Mouse (Mus musculus) liver, embryonic 16.5 days (tissue): ENCODE measurements around the gene Kifc3. TPM values are rescaled to one million over a fixed set of nuclear protein-coding genes. Genes with fewer than 3 reads are reported as not detected.
"Not testable (repeated sequence)": the region's sequence is repeated elsewhere in the genome, so short reads cannot be mapped to it uniquely, and the experiment has no call there.

Experiments used
- ATAC-seq: fragments of 200-750 bp; cut with Nextera tagmentation; 2 replicates; pipeline ENCODE4 v1.8.0; 2017; ENCODE audit warnings: low read depth, mild to moderate bottlenecking, moderate number of reproducible peaks, moderate library complexity
- H3K27ac ChIP-seq: fragments of 300-500 bp; sonication (generic); 2 replicates; pipeline ENCODE4 v1.5.1; 2014; ENCODE audit warnings: mild to moderate bottlenecking, low read length
- H3K27me3 ChIP-seq: fragments of 300-500 bp; sonication (generic); 2 replicates; pipeline ENCODE4 v1.6.1; 2014; ENCODE audit warnings: low read depth, low read length, mixed read lengths; ENCODE audit not compliant: control insufficient read depth, insufficient read depth
- H3K36me3 ChIP-seq: fragments of 300-500 bp; sonication (generic); 2 replicates; pipeline ENCODE4 v1.6.1; 2014; ENCODE audit warnings: mild to moderate bottlenecking; ENCODE audit not compliant: control insufficient read depth, insufficient read depth
- H3K4me1 ChIP-seq: fragments of 300-500 bp; sonication (generic); 2 replicates; pipeline ENCODE4 v1.6.1; 2014; ENCODE audit warnings: low read depth, low read length, mixed read lengths; ENCODE audit not compliant: control insufficient read depth
- H3K4me2 ChIP-seq: fragments of 300-500 bp; sonication (generic); 2 replicates; pipeline ENCODE4 v1.6.1; 2014; ENCODE audit warnings: low read depth, low read length, mixed read lengths
- H3K4me3 ChIP-seq: fragments of 300-500 bp; sonication (generic); 2 replicates; pipeline ENCODE4 v1.5.1; 2014; ENCODE audit warnings: low read depth, mild to moderate bottlenecking, low read length
- H3K9ac ChIP-seq: fragments of 300-500 bp; sonication (generic); 2 replicates; pipeline ENCODE4 v1.6.1; 2014; ENCODE audit warnings: low read depth, low read length
- H3K9me3 ChIP-seq: fragments of 300-500 bp; sonication (generic); replicated peaks from 2 replicates; pipeline ENCODE4 v1.6.1; 2016; ENCODE audit warnings: low read length; ENCODE audit not compliant: control insufficient read depth
- WGBS: fragments of 180-500 bp; shearing (Covaris S2); extraction: QIAGEN DNeasy Blood & Tissue Kit; methylation state at CpG from one replicate; pipeline ENCODE4 v1.1.7; 2014; ENCODE audit not compliant: insufficient replicate concordance; 5-methylcytosine and 5-hydroxymethylcytosine counted together
- polyA plus RNA-seq: library from polyadenylated mRNA; unstranded; fragments of >200 nt; fragmentation: Nextera tagmentation; extraction: Ambion mirVana; gene quantifications from 2 replicates; pipeline ENCODE4 v1.2.1, GENCODE M21; 2015

Gene Kifc3
- polyA plus RNA-seq, 1 experiment from 2014 or later, result 5.5 TPM

DNA sequence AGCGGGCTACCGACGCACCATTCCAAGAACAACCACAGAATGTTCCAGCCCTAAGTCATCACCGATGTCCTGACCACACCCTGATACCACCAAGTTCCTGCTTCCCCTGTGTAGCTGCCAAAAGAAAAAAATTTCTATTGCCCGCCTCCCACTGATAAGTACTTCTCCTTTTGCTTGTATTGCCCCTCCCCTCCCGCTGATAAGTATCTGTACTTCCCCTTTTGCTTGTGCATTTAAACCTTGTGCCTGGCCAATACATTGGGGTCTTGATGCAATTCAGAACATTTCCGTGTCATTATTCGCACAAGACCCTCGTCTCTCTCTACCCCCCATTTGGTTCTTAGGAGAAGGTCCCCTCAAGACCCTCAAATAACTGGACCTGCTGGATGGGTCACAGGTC is 27.5 kb upstream of the Kifc3 start:
- 64% methylated on average over 9 of the region's 9 CpGs for WGBS
- not testable (repeated sequence) for H3K36me3 ChIP-seq, H3K4me3 ChIP-seq, H3K27ac ChIP-seq, H3K27me3 ChIP-seq, H3K4me2 ChIP-seq, H3K9me3 ChIP-seq, H3K4me1 ChIP-seq, H3K9ac ChIP-seq, ATAC-seq

DNA sequence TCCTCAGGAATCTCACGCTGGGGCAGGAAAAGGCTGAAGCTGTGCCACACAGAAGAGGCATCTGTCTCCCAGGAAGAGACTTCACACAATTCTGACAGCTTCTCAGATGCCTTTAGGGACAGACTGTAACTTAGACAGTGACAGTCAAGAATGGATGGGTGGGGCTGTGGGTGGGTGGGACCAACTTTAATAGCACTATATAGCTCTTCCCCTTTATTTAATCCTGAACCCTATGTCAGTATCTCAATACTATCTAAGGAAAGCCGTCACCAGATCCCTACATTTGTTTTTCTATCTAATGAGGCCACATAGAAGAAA is 24.5 kb upstream of the Kifc3 start:
- Histone ChIP-seq H3K27ac (no peak overlapping the region), H3K4me2 (no peak overlapping the region), H3K36me3 (no peaks in the 10 kb centered on the region), H3K4me1 (no peaks in the 10 kb centered on the region), H3K9me3 (no peaks in the 10 kb centered on the region), H3K27me3 (no peaks in the 10 kb centered on the region), H3K4me3 (no peak overlapping the region), H3K9ac (no peak overlapping the region)
- ATAC-seq, result no peak
- WGBS, result 32% methylated on average over 2 of the region's 2 CpGs

DNA sequence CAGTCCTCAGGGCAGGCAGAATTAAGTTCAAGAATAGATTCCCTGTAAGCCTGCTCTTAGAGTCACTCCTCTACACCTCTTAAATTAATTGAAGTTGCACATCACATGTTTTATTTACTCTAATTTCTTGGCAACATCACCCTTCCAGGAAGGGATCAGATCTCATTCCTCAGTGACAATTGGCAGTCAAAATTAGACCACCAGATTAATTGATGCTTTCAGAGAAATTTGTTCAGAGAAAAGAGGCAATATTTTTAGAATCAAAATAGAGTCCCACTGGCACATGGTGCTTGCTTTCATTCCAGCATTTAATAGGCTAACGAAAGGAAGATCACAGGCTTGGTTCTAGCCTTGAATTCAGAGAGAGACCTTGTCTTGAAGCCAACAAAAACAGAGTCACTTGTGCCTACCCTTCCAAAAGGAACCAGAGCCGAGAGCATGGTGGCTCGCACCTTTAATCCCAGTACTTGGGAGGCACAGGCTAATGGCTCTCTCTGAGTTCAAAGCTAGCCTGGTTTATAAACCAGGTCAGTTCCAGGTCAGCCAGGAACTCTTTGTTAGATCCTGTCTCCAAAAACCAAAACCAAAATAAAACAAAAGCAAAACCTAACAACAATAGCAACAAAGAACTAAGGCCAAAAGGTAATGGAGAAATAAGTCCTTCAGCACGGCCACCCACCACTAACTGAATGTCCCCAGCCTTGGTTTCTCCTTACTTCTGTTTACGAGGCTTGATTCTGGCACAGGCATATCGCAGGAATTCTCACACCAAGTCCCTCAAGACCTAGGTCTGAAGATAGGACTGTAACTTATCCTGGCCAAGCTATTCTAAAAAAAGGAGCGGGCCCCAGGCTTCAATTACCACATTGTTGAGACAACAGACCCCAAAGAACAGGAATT is 23.9 kb upstream of the Kifc3 start:
- Histone ChIP-seq H3K9me3 (no peaks in the 10 kb centered on the region), H3K36me3 (no peaks in the 10 kb centered on the region), H3K4me3 (no peak overlapping the region), H3K27me3 (no peaks in the 10 kb centered on the region), H3K27ac (no peak overlapping the region), H3K4me1 (no peaks in the 10 kb centered on the region), H3K4me2 (no peak overlapping the region), H3K9ac (no peak overlapping the region)
- ATAC-seq, result no peak
- WGBS, result 52% methylated on average over 7 of the region's 7 CpGs

DNA sequence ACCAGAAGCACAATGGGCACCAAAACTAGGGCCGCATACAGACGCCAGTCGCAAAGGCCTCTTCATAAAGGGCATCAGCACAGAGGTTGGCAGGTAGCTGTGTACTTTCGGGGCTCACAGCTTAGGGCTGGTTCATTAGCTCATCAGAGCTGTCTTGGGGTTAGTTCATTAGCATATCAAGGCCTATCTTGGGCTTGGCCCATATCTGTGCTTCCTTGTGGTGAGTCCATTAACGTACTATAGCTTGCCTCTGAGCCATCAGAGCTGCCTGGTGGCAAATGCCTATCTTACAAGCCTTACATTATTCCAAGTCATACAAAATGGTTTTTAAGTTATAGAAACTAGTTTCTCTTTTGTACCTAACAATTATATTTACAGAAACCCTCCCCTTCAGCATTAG is 21.4 kb upstream of the Kifc3 start:
- Histone ChIP-seq H3K27me3 (no peaks in the 10 kb centered on the region), H3K9ac (no peak overlapping the region), H3K36me3 (no peaks in the 10 kb centered on the region), H3K4me2 (no peak overlapping the region), H3K9me3 (no peaks in the 10 kb centered on the region), H3K27ac (no peak overlapping the region), H3K4me3 (no peak overlapping the region), H3K4me1 (no peaks in the 10 kb centered on the region)
- 65% methylated on average over 5 of the region's 5 CpGs for WGBS
- ATAC-seq, result no peak

DNA sequence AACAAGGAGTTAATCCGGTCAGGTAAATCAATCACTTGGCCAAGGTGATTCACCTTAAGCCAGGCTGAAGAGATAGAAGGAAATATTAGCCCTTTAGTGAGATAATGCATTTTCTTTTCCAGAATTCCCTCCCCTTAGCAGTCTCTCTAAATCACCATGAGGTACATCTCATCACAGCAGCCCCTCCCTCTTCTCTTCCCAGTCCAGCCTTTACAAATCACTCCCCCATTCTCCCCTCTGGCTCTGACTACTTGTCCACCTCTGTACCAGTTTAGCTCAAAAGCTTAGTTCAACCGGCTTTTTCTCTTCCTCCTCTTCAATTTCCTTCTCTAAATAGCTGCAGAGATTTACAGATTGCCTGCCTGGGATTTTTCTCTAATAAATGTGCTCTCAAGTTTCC is 18.4 kb upstream of the Kifc3 start:
- no peak for ATAC-seq
- no peak overlapping the region for H3K4me3 ChIP-seq
- no peaks in the 10 kb centered on the region for H3K9me3 ChIP-seq
- H3K27ac ChIP-seq, result no peak overlapping the region
- no peak overlapping the region for H3K4me2 ChIP-seq
- no peaks in the 10 kb centered on the region for H3K4me1 ChIP-seq
- no peaks in the 10 kb centered on the region for H3K36me3 ChIP-seq
- 21% methylated on average over 2 of the region's 2 CpGs for WGBS
- H3K9ac ChIP-seq, result no peak overlapping the region
- H3K27me3 ChIP-seq, result no peaks in the 10 kb centered on the region

DNA sequence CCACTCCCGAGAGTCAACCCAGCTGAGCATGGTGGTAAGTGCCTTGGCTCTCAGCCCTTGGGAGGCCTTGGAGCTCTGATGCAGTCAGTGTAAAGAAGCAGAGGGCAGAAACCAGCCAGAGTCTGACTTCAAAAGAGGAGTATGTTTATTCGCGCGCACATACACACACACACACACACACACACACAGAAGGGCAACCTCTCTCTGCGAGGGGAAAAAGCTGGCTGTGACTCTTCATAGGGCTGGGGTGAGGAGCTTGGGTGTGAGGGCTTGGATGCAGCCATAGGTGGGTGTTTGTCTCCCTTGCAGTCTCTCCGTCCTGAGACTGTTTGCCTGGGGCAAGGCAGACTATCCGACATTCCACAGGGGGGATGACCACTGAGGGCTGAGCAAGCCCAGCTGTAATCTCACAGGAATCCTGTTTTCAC is 18.0 kb upstream of the Kifc3 start:
- no peaks in the 10 kb centered on the region for H3K36me3 ChIP-seq
- H3K4me2 ChIP-seq, result no peak overlapping the region
- H3K4me1 ChIP-seq, result no peaks in the 10 kb centered on the region
- no peaks in the 10 kb centered on the region for H3K27me3 ChIP-seq
- ATAC-seq, result no peak
- H3K9me3 ChIP-seq, result no peaks in the 10 kb centered on the region
- 52% methylated on average over 7 of the region's 7 CpGs for WGBS
- no peak overlapping the region for H3K27ac ChIP-seq
- H3K4me3 ChIP-seq, result no peak overlapping the region
- H3K9ac ChIP-seq, result no peak overlapping the region

DNA sequence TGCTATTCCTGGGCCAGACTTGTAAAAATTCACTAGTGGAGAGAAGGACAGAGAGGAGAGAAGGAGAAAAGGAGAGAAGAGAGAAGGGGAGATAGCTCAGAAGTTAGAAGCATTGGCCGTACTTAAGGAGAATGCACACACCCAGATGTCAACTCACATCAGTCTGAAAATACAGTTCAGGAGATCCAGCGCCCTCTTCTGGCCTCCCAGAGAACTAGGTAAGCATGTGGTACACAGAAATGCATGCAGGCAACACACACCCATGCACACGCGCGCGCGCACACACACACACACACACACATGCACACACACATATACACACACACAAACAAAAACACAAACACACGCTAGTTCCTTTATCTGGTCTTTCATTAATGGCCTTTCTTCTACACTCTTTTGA is 17.0 kb upstream of the Kifc3 start:
- no peak for ATAC-seq
- Histone ChIP-seq H3K4me1 (no peaks in the 10 kb centered on the region), H3K27ac (no peak overlapping the region), H3K9me3 (no peaks in the 10 kb centered on the region), H3K4me2 (no peak overlapping the region), H3K36me3 (no peaks in the 10 kb centered on the region), H3K27me3 (no peaks in the 10 kb centered on the region), H3K9ac (no peak overlapping the region), H3K4me3 (no peak overlapping the region)
- 70% methylated on average over 8 of the region's 8 CpGs for WGBS

DNA sequence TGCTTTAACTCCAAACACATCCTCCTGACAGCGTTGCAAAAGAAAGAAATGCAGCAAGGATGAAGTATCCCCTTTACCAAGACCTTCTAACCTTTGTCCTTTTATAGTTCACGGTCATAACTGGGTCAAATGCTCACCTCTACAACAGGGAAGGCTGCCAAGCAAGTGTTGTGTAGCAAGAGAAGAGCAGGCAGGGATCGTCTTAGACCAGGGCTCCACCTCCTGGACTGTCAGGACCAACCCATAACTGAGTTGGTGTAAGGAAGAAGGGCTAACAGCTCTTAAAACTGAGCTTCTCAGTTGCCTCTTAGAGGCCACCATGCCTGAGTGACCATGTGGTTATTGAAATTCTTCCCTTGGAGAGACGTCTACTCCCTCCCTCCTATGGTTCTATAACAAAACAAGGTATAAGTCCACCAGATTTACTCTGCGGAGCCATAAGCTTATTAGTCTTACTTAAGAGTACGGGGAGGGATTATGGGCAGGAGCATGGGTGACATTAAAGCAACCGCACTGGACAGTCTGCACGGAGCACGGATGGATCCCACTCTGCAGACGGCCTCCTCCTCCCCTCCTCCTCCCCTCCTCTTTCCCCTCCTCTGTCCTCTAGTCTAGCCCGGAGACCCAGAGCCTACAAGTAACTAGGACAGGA is 13.2 kb upstream of the Kifc3 start:
- 60% methylated on average over 11 of the region's 11 CpGs for WGBS
- no peak overlapping the region for H3K4me3 ChIP-seq
- H3K4me1 ChIP-seq, result no peaks in the 10 kb centered on the region
- H3K27ac ChIP-seq, result no peak overlapping the region
- no peak for ATAC-seq
- H3K27me3 ChIP-seq, result no peaks in the 10 kb centered on the region
- no peak overlapping the region for H3K4me2 ChIP-seq
- no peaks in the 10 kb centered on the region for H3K9me3 ChIP-seq
- no peaks in the 10 kb centered on the region for H3K36me3 ChIP-seq
- no peak overlapping the region for H3K9ac ChIP-seq

DNA sequence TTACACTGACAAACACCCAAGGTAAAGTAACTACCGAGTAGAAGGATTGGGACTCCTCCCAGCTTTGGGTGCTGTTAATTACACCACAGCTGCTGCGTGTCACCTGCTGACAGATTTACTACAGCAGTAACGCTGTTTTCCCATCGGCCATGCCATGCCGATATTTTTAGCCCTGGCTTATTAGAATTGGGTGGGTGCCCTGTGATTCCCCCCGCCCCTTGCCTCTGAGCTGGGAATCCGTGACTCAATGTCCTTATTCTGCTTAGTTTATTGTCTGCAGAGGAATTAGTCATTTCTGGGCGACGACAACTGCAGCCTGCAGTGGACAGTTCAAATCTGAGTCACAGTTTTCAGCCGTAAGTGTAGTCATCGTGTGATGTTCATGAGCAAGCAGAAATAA is 7.3 kb upstream of the Kifc3 start:
- ATAC-seq, result no peak
- Histone ChIP-seq H3K9ac (no peak overlapping the region), H3K4me2 (no peak overlapping the region), H3K9me3 (no peaks in the 10 kb centered on the region), H3K27me3 (no peaks in the 10 kb centered on the region), H3K4me3 (no peak overlapping the region), H3K4me1 (no peaks in the 10 kb centered on the region), H3K36me3 (no peaks in the 10 kb centered on the region), H3K27ac (no peak overlapping the region)
- WGBS, result 36% methylated on average over 11 of the region's 11 CpGs
